Mouse (Mus musculus) retina, embryonic 14.5 days (tissue): ENCODE data around the gene Cdk18.
A peak's percentile ranks its signal among the peaks of the same experiment; 100 is the strongest.
"Not testable (repeated sequence)": the region's sequence is repeated elsewhere in the genome, so short reads cannot be mapped to it uniquely, and the experiment has no call there.

Experiments
- DNase-seq: peaks from one replicate; pipeline ENCODE4 v3.0.0-alpha.2; 2015; ENCODE audit warnings: low spot score

The Cdk18 gene

DNA sequence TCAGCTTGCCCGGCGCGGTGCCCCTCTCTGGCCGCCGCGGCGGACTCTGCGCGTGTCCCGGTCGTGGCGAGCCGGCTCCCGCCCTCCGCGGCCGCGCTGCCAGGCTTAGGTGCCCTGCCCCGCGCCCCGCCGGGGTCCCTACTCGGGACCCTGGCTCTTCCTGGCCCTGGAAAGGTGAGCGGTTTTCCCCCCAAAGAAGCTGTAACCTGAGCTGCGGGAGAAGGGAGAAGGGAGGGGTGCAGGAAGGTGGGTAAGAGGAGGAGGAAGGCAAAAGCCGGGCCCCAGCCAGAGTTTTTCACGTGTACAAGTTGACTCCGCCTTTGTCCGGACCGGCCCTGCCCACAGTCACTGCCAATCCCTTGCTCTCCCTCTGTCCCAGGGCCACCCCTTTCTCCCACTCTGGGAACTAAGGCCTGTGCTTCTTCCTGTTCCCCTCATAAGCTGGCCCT is at the start of gene Cdk18:
TSS of gene Cdk18 (minus strand) at position 269 of the 449 bp plus-strand sequence.
- peak; percentile 48 for DNase-seq

- no peak for DNase-seq
Measured at GRCm38 (mm10) chr1:132189231-132189630, 49.7 kb upstream of the Cdk18 start.

GRCm38 (mm10) chr1:132188442-132189066 is 49.1 kb upstream of the Cdk18 start:
- no peak for DNase-seq

DNA sequence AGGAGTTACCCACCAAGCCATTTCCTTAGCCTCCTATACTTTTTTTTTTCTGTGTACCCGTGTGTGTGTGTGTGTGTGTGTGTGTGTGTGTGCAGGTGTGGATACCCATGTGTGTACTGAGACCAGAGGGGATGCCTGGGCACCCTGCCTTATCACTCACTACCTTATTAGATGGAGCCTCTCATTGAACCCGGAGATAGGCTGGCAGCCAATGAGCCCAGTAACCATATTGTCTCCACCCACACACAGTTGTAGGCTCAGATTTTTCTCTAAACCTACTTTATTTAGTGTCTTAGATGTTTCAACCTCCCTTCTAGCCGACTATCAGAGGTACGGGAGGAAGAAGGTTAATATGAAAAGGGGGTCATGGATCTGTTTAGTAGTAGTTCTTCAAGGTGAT is 46.8 kb upstream of the Cdk18 start:
- no peak for DNase-seq

GRCm38 (mm10) chr1:132171619-132172018 is 32.1 kb upstream of the Cdk18 start:
- DNase-seq = peak; percentile 46

GRCm38 (mm10) chr1:132170698-132171097 is 31.2 kb upstream of the Cdk18 start:
- no peak for DNase-seq

DNA sequence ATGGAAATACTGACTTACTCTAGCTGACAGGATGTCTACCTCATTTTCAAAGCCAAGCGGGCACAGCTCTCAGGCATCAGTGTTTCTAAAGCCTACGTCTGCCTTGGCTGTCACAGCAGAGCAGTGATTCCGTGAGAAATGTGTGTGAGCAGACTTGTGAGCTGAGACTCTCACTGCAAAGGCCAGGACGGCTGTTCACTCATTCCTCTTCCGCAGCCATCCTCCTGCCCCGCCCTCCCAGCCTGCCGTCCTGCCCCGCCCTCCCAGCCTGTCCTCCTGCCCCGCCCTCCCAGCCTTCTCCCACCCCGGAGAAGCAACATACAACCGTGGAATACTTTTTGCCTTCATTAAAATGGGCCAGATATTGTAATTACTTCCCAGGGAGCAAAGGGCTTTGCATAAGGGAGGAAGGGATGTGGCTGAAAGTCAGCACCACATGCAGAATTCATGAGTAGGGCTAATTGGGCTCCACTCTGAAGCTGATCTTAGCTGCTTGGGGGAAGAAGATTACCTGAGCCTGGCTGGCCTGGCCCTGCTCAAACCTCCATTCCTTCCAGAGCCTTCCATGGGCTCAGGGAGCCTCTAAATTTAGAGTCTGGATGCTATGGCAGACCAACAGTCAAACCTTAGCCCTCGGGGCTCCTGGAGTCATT is 28.8 kb upstream of the Cdk18 start:
- peak; percentile 58 for DNase-seq

GRCm38 (mm10) chr1:132165859-132166258 is 26.4 kb upstream of the Cdk18 start:
- DNase-seq = peak; percentile 45

- DNase-seq = no peak
Measured at GRCm38 (mm10) chr1:132164780-132165518, 25.5 kb upstream of the Cdk18 start.

GRCm38 (mm10) chr1:132162618-132163017 is 23.1 kb upstream of the Cdk18 start:
- not testable (repeated sequence) for DNase-seq

DNA sequence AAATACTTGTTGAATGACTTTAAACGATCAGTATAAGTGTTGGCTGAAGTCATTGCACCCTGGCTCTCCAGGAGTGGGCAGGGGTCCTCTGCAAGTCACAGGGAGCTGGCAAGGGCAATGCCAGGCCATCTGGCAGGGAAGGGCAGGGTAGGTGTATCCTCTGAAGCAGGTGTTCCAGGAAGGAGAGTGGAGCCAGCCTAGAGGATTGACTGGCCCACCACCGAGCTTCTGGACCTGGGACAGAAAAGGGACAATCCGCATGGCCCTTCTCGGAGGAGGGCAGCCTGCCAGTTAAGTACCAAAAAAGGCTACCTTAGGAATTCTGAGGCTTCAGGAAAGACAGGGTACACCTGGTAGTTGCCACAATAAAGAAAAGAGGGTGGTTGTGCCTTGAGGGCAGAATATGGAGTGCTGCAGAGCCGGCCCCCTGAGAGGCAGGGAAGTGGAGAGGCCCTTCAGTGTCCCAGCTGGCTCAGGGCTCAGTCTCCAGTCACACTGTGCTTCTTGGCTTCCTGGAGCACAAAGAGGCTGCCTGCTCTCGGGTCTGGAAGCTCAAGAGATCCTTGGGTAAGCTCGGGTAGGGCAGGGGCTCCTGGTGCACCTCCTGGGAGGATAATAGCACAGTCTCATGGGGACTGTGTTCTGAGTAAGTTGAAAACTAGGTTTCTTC is 21.9 kb upstream of the Cdk18 start:
- no peak for DNase-seq

- DNase-seq = no peak
Measured at GRCm38 (mm10) chr1:132159681-132160080, 20.2 kb upstream of the Cdk18 start.

- no peak for DNase-seq
Measured at GRCm38 (mm10) chr1:132158741-132159140, 19.3 kb upstream of the Cdk18 start.

GRCm38 (mm10) chr1:132157808-132158207 is 18.3 kb upstream of the Cdk18 start:
- no peak for DNase-seq

DNA sequence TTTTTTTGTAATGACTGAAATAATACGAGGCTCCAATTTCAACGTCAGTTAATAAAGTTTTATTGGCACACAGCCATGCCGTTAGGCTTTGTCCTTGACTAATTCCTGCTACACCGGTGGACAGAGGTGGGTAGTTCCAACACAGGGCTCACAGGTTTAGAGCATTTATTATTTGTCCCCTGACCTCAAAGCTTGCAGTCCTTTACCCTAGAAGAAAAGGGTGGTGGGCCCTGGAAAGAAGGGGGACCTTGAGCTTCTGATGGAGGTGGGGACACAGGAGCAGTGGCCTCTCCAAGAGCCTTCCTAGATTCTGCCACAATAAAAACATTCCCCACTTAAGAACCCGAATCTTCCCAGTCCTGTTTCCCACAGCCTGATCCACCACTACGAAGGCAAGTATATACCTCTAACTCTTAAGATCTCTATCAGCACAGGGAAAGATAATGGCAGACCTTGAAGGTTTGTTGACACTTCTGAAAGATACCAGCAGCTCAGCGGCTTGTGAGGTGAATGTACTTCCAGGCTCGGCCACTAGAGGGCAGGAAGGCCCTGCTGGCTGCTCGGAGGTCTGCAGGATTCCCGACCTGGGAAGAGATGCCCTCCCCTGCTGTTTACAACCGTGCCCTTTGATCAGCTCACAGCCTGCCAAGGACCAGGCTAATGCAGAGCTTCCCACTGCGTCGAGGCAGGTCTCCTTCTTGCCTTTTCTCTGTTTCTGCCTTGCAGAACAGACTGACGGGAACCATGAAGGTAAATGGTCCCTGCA is 17.7 kb upstream of the Cdk18 start:
- DNase-seq = peak; percentile 96

DNA sequence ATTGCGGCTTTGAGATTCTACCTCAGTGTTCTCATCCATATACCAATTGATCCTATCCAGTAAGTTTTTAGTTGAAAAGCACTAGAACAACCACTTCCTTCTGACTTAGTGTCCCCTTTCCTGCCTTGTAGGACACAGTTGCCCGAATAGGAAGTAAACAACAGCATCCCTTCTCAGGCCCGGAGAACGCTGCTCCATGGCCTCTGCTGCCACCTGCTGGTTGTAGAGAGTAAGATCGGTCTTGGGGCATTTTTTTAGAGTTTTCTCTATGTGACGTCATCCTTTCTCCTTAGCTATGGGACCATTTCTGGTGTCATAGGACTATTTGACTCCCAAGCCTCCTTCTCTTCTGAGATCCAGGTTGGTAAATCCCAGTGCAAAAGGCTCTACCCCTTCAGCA is 16.3 kb upstream of the Cdk18 start:
- peak; percentile 95 for DNase-seq

- DNase-seq = no peak
Measured at GRCm38 (mm10) chr1:132153691-132154090, 14.2 kb upstream of the Cdk18 start.

DNA sequence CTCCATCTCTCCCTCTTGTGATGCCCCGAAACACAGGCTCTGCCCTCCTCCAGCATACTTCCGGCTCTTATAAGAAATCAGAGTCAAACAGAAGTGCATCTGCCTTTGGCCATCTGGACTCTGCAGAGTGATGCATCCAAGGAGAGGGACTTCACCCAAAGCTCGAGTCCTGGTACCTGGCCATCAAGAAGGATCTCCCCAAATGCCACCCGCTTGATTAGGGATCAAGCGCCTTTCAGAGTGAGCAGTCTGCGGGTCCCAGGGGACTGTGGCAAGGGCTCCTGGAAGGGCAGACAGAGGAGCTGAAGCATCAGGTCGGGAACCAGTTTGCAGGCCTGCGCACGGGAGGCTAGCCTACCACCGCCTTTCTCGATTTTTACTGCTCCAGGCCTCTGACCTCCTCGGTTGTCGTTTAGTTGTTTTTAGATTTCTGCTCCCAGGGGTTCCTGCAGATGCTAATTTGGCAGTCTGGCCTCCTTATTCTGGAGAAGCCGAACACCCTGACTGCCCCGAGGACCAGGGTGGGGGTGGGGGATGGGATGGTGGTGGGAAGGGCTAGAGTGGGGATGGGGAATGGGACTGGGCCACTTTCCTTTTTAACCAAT is 13.7 kb upstream of the Cdk18 start:
- no peak for DNase-seq

DNA sequence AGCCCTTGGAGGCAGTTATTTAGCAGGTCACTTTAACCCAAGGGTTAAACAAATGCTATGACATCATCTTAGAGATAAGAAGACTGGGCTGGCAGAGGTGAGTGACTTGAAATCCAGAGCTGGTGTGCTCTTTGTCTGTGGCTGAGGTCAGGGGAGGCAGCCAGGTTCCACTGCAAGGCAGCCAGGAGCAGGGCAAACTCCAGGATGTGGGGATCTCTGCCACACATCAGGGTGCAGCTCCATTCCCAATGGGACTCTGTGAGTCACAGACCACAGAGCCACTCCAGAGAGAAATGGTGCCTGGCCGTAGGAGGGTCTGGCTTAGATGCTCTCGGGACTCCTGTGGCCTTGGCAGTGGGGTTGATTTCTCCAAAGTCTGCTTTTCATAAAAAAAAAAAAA is 12.4 kb upstream of the Cdk18 start:
- no peak for DNase-seq

- no peak for DNase-seq
Measured at GRCm38 (mm10) chr1:132150817-132151601, 11.5 kb upstream of the Cdk18 start.

DNA sequence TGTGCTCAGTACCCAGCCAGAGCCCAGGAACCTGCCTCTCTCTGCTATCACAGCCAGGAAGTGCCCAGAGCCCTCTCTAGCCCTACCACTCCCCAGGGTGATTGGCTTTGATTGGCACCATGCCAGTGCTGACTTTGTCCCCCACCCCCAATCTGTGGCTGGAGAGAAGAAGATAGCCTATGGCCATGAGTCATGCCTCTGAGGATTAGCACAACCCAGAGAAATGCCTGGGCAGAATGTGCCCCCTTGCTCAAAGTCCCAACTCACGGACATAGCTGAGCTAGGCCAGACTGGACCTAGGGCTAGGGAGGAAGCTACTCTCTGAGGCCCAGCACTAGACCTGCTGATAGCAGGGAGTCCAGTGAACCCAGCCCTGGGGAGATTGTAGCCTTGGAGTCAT is 10.7 kb upstream of the Cdk18 start:
- DNase-seq = no peak
